Mouse (Mus musculus): Measurements from ENCODE around the gene Ppcs.
A peak's percentile ranks its signal among the peaks of the same experiment; 100 is the strongest.

Gene Ppcs

GRCm38 (mm10) chr4:119417270-119417669 lies 5.0 kb downstream of the Ppcs start:
- no peak for DNase-seq

- peak; percentile 94 for DNase-seq
These were observed 7.0 kb downstream of the Ppcs start, which contains the start of gene Ccdc30 for GRCm38 (mm10) chr4:119415072-119415753. Gene Ccdc30, minus strand, starts transcription at chr4:119415521.

GRCm38 (mm10) chr4:119412791-119413190 lies 9.4 kb downstream of the Ppcs start:
- no peak for DNase-seq

DNA sequence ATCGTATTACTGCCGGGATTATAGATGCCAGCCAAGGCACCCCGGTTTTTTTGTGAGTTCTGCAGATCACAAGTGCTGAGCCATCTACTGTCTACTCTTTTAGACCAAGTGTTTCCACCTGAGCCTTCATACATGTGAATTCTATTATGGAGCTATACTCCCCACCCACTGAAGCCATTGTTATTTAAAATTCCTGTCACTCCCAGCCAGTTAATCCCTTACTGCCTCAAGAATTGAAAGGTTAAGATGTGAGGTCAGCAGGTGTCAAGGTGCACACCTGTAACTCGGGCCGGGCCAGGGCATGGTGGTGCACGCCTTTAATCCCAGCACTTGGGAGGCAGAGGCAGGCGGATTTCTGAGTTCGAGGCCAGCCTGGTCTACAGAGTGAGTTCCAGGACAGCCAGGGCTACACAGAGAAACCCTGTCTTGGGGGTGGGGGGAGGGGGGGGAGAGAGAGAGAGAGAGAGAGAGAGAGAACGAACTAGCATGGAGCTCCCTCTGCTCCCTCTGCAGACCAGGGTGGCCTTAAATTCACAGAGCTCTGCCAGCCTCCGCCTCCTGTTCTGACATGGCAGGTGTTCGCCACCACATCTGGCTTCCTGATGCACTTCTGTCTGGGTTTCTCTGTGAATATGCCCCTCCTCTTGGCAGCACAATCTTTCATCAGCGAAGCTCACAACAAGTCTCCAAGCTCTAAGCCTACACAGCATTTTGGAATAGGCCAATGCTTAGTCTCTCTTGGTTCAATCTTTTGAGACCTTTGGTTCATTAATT lies 10.2 kb downstream of the Ppcs start:
- no peak for DNase-seq

DNA sequence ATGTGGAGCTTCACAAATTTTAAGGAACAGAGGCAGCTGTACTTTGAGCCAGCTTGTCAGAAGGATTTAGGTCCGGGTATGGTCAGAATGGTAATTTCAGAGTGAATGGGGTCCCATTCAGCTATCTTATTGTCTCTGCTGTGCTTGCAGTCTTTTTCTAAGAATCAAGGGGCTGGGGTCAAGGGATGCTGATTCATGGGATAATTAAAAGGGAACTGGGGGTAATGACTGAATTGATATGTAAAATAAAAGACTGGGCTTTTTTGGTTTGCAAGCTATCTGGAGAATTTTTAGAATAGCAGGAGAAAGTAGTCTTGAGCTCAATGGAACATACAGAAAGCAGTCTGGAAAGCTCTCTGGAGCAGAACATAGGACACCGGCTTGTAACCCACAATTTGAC lies 18.8 kb downstream of the Ppcs start:
- no peak for DNase-seq

DNA sequence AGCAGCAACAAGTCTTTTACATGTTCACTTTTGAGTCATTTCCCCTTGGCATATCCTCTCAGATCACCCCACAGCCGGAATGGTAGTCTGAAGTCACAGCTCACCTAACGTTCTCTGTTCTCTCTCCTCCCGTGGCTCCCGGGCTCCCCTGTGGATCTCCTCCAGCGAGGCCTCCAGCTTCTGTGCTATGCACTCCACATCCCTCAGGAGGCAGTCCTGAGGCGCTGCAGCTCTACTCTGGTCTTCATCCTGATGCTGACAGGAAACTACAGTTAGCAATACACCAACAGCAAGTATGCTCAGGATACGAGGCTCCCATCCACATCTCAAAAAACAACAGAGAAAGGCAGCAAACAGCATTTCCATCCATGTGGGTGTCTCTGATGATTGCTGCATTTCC lies 21.3 kb downstream of the Ppcs start:
- DNase-seq = no peak

GRCm38 (mm10) chr4:119398751-119399150 lies 23.5 kb downstream of the Ppcs start:
- DNase-seq = no peak

- peak in 1 of 2 experiments; percentile 43 for DNase-seq
These were observed 31.9 kb downstream of the Ppcs start for GRCm38 (mm10) chr4:119390369-119390768.

DNA sequence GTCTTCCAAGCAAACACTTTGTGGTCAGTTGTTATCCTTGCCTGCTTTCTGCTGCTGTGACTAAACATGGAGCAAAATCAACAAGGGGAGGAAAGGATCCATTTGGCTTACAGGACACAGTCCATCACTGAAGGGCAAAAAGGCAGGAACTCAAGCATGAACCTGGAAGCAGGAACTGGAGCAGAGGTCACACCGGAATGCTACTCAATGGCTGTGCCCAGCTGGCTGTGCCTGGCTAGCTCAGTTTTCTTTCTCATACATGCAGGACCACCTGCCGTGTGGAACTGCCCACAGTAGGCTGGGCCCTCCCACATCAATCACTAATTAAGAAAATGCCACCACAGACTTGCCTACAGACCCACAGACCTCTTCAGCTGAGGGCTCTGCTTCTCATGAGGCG lies 33.0 kb downstream of the Ppcs start:
- DNase-seq = peak; percentile 58 to 69

- peak; percentile 11 to 31 for DNase-seq
These were observed 40.6 kb downstream of the Ppcs start for GRCm38 (mm10) chr4:119381471-119382190.

GRCm38 (mm10) chr4:119369460-119369859 lies 52.8 kb downstream of the Ppcs start:
- DNase-seq = no peak
